Mouse (Mus musculus) thymus, postnatal 14 days (tissue): Measurements from ENCODE around the gene E030018B13Rik.

Experiments
- DNase-seq: peaks from one replicate; pipeline ENCODE4 v3.0.0; 2021

E030018B13Rik gene

DNA sequence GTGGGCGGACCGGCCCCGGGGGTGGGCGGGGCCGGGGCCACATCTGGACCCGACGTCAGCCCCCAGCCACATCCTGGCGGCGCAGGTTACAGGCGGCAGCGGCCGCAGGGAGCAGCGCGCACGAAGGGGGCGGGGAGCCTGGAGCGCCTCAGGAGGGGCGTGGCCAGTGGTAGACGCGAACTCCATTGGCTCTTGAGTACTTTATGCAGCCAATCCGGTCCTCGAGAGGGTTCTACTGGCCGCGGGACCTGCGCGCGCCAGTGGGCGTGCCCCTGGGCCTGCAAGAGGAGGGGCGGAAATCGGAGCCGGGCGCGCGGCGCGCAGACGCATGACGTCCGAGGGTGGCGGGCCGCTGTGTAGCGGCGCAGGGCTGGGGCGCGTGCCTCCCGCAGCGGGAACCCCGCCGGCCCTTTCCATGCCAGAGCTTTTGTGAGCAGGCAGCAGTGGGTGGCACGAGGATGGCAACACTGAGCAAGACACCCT is 22.3 kb downstream of the E030018B13Rik start, which contains the start of gene Klf13:
Gene Klf13, minus strand, starts transcription at position 2 of the 483 bp plus-strand sequence.
- DNase-seq: peak; percentile 99

GRCm38 (mm10) chr7:63939397-63939951 is 22.8 kb downstream of the E030018B13Rik start:
- peak; percentile 96 for DNase-seq

DNA sequence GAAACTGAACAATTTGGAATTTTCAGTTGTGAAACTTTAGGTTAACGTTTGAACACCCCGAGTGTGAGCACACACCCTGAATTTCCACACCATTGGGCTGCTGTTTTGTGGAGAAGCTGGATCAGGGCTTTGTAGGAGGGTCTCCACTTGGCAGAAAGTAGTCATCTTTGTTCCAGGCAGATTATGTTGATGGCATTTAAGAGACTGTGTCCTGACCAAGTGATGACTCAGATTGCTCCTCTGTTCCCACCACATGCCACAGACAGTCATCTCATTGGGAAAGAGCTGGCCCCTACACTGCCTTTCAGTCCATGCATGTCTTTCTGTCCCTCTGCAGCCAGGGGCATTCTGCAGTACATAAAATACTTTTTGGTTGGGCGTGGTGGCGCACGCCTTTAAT is 23.7 kb downstream of the E030018B13Rik start:
- no peak for DNase-seq

- no peak for DNase-seq
Observed at GRCm38 (mm10) chr7:63941050-63941449, 24.4 kb downstream of the E030018B13Rik start.

DNA sequence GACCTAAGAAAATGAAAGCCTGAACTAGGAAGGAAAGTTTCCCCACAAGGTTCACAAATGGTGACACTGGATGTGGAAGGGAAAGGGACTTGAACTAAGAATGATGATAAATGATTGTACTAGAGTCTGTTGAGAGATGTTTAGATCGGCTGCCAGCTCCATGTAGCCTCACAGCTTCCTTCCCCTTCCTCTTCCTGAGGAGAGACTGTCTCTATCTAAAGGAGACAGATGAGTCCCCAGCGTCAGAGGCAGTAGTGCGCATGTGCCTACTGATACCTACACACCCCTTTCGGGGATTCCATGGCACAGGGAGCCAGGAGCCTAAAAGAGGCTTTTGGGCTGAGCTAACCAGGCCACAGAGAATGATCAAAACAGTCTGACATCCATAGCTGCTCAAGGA is 24.8 kb downstream of the E030018B13Rik start:
- DNase-seq: no peak

GRCm38 (mm10) chr7:63943946-63944345 is 27.3 kb downstream of the E030018B13Rik start:
- no peak for DNase-seq

DNA sequence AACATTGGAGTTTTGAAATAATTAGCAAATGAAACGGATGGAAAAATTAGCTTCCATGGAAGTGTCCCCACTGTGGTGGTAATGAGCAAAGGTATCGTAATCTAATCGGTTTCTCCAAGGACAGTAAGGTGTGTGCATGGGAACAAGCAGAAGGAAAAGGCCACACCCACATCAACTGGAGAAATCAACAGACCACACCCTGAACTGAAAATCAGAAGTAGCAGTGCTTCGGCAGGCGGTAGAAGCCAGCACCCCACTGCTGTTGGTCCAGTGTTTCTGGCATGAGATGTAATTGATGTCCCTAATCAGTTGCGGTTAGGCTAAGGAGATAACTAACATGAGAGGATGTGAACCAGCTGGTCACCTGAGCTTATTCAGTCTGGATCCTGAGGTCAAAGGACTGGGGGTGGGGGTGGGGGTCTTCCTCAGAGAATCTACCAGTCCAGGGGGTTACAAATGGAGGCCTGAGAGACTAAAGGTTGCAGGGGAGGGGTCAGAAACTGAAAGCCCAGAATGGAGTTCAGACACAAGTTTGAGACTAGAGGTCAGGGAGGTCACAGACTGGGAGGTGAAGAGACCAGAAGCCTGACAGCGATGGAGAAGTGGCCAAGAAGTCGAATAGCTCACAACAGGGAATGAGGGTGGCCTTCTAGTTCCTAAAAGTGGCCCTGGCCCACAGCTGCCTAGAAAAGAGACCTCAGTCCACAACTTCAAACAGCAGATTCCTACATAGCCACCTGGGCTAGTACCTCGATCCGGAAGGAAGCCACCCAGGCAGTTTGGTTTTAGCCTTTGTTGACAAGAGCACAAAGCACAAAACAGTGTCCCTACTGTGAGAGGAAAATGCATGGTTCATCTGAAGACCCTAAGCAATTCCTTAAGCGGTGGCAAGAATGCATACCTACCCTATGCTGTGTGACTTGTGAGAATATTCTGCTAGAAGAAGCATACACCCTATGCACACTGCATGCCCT is 31.1 kb downstream of the E030018B13Rik start:
- peak; percentile 42 for DNase-seq

GRCm38 (mm10) chr7:63949176-63949575 is 32.5 kb downstream of the E030018B13Rik start:
- no peak for DNase-seq

GRCm38 (mm10) chr7:63950931-63951607 is 34.4 kb downstream of the E030018B13Rik start:
- DNase-seq: no peak

- no peak for DNase-seq
Observed at GRCm38 (mm10) chr7:63952077-63952898, 35.6 kb downstream of the E030018B13Rik start.

- DNase-seq: no peak
Observed at GRCm38 (mm10) chr7:63955440-63955839, 38.8 kb downstream of the E030018B13Rik start.

DNA sequence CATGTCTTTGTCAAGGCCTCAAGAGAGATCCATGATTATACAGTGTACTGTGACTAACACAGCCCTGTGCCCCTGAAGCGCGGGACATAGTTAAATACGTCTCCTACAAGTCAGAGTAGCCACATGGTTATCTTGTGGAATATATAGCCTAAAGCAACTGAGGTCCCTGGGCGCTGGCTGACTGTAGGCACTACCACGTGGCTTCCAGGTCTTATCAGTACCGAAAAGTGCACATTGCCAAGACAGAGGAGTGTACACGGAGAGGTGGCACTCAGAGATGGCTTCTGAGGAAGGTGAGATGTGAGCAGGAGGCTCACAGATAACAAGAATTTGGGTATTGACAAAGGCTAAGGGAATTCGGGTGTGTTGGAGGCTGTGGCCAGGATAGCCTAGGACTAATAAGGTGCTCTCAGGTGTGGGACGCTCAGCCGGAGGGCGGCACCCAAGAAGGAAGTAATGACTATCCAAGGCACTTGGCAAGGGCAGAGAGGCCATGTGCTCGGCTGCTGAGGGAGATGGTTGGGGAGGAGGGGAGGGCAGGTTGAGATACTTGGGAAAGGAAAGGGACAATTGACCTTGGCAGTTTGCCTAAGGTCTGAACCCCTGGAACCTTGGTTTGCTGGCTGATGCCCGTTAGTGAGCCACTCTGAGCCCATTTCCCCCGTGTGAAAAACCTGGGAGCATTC is 39.6 kb downstream of the E030018B13Rik start:
- DNase-seq: no peak

GRCm38 (mm10) chr7:63956981-63957713 is 40.5 kb downstream of the E030018B13Rik start:
- peak; percentile 72 for DNase-seq

DNA sequence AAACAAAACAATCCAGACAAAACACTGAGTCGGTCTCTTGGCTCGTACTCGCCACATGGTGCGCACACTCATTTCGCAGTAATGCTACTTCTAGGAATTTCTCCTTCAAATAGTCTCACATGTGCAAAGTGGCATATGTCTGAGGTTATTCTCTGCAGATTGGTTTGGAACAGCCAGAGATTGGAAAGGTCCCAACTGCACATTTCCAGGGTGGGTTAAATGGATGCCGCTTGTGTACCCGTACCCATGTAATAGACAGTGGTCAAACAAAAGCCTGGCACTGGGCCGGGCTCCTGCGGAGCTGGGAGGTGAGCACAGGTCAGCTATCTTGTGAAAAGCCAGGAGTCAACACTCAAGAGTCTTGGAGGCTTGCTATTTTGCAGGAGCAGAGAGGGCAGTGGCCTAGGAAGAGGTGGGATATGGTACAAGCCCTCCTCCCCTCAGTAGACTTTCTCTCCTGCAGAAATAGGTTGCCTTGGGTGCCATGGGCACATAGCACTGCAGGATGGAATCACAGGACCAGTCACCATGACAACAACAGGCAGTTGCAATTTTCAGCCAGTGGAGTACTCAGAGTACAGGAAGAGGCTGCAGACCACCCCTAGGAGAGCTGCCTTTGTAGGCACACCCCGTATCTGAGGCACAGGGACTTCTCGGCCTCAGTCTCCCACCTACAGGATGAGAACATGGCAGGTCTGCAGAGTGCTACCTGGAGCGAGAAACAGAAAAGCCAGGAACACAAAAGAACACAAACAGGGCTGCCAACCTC is 41.4 kb downstream of the E030018B13Rik start:
- no peak for DNase-seq

DNA sequence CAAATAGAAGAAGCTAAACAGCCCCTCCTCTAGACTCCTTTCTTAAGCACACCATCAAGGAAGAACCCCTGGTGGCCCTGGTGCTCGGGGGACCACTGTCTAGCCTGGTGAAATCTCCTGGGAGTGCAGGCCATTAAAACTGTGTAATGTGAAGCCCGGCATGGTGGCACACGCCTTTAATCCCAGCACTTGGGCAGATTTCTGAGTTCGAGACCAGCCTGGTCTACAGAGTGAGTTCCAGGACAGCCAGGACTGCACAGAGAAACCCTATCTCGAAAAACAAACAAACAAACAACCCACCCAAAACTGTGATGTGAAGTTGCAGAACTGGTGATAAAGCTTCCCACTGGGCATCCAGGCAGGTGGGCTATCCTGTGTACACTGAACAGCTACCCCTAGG is 47.0 kb downstream of the E030018B13Rik start:
- no peak for DNase-seq

DNA sequence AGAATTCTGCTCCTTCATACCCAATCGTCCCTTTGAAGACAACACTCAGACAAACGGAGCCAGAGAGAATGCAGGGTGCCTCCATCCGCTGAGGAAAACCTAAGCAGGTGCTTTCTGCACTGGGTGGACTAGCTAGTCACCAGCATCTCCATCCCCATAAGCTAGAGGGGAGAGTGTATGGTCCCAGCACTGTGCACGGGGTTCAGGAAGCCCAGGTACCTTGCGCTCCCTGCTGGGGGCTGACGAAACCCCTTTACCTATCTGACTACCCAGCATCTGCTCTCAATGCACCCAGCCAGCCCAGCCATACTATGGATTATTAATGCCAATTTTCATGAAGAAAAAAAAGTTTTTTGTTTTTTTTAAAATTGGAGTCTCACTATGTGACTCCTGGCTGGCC is 47.5 kb downstream of the E030018B13Rik start:
- DNase-seq: peak; percentile 62

DNA sequence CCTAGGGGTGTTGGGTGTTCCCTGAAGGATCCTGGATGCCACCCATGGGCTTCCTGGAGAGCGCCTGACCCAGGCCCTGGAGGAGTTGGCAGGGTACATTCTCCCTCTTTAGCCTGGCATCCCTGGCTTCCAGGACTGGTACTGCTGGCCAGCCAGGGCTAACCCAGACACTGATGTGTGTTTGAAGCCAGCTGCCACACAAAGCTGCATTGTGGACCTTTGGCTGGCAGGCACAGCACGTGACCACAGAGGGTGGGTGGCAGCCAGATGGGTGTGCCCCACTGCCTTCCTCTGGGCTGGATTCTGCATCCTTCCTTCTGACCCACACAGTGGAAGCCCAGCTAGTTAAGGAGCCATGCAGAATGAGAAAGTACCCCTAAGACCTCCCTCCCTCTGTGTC is 48.5 kb downstream of the E030018B13Rik start:
- DNase-seq: peak; percentile 45

DNA sequence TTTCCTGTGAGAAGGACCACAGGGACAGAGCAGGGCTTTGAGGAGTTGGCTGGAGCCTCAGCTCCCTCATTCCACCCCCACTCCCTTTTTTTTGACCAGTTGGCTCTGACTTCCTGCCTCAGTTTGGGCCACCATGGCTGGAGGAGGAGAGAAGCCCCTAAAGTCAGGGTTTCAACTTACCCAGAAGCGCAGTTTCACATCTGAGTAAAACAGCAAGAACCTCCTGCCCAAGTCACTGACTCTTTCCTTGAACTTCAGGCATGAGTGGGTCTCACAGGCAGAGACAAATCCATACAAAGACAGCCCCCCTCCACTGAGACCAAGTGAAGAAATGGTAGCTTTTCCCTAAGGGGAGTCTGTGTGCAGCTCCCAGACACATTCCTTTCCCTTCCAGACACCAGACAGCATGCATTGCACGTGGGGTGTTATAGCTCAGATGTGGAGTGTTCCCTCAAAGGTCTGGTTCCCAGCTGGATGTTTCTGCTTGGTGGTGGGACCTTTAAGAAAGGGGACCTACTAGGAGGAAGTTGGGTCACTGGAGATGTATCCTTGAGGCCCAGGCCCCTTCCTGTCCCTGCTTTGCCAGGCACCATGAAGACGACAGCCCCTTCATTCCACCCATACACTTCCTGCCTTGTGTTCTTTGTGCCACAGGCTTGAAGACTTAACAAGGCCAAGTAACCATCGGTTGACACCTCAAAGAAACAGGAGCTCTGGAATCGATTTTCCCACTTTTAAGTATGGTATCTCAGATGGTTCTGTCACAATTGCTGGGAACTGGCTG is 49.2 kb downstream of the E030018B13Rik start:
- DNase-seq: peak; percentile 51

GRCm38 (mm10) chr7:63969941-63970340 is 53.3 kb downstream of the E030018B13Rik start:
- no peak for DNase-seq
